Mouse (Mus musculus): ENCODE results near the gene Sv2a.
"Not testable (repeated sequence)": the region's sequence is repeated elsewhere in the genome, so short reads cannot be mapped to it uniquely, and the experiment has no call there.

Gene Sv2a

DNA sequence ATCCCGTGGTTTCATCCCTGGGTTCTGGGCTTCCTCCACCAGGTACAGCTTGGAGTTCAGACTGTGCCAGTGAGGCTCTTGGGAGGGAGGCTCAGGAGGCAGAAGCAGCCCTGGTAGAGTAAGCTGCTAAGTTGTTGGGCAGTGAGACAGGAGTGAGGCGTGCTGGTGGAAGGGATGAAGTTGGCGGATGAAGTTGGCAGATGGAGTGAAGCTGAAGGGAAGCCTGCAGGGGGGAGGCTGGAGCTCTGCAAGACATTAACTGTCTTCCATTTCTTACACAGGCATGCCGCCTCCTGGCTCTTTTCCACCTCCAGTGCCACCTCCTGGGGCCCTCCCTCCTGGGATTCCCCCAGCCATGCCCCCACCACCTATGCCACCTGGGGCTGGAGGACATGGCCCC, 6.9 kb upstream of the Sv2a start:
- not testable (repeated sequence) for DNase-seq (ENCODE audit: low read depth, low spot score)

DNA sequence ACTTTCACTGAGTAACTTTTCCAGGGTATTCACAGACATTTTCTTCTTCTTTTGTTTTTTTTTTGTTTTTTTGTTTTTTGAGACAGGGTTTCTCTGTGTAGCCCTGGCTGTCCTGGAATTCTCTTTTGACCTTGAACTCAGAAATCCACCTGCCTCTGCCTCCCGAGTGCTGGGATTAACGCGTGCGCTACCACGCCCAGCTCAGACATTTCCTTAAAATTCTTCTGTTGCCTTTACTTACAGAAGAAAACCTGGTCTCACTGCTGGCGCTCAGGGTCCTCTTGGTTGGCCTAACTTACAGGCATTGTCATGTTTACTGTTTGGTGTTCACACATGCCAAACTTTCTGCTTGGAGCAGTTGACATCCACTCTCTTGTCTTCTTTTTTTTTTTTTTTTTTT, 5.7 kb upstream of the Sv2a start:
- no peak for DNase-seq (ENCODE audit: low read depth, low spot score)

DNA sequence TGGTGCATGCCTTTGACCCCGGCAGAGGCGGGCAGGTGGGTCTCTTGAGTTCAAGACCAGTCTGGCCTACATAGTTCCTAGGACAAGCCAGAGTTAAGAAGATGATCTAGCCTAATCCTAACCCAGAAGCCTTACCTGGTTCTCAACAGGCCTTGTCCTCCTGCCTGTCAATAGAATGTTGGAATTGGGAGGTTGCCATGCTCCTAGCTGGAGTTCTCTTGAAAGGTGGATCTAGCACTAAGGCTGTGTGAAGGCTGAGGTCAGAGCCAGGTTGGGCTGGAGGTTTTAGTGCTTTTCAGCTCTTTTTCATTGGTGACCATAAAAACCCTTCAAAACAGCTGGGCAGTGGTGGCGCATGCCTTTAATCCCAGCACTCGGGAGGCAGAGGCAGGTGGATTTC, 2.5 kb upstream of the Sv2a start:
- no peak for DNase-seq (ENCODE audit: low read depth, low spot score)

- DNase-seq (ENCODE audit: low read depth, low spot score), result no peak
Measured at GRCm38 (mm10) chr3:96178902-96179301, 2.0 kb upstream of the Sv2a start.

DNA sequence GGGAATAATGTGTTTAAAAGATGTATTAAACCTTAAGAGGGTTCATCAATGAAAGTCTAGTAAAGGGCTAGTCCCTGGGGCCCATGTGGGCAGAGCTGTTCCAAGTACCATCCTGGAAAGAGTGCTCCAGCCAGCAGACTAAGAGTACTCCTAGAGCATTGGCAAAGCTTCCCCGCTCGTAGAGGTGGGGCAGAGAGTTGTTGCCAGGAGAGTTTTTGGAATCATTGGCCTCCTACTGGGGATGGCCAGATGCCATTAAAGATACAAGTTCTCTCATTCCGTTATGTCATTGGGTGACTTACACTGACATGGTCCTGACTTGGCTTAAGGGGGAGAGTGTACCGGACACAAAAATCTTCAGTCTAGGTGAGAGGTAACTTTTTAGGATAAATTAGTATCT, 1.4 kb upstream of the Sv2a start:
- DNase-seq (ENCODE audit: low read depth, low spot score), result no peak

DNA sequence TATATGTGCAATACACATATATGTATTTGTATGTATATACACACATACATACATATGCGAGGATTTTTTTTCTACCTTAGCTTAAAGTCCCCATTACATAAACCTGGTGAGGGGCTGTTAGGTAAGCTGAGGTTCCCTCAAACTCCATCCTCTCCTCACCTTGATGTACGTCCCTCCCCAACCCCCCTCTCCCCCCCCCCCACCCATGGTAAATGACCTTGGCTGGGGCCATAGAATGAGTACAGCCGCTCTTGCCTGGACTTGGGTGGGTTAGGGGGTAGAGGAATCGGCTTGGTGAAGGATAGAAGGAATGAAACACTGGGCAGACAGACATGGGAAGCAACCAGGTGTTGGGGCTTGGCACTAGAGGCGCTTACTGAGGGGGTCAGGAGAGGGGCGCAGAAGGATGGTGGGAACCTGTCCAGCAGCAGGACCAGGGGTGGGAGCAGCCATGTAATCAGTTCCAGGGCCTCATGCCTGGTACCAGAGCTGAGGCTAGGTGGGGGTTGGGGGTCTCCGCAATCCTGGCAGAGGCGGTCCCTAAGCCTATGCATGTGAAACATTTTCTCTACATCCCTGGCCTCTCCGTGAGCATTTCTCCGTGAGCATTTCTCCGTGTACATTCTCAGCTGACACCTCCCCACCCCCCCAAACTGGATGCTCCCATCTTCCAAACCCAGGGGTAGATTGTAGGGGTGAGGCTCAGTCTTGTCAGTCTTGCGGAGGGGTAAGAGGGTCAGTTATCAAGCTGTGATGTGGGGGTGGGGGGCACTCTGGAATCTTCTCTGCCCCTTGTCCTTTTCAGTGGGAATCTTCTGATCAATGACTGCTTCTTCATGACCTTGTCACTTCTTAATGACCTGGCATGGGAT, 795 bp downstream of the Sv2a start:
- DNase-seq (ENCODE audit: low read depth, low spot score), result no peak

DNA sequence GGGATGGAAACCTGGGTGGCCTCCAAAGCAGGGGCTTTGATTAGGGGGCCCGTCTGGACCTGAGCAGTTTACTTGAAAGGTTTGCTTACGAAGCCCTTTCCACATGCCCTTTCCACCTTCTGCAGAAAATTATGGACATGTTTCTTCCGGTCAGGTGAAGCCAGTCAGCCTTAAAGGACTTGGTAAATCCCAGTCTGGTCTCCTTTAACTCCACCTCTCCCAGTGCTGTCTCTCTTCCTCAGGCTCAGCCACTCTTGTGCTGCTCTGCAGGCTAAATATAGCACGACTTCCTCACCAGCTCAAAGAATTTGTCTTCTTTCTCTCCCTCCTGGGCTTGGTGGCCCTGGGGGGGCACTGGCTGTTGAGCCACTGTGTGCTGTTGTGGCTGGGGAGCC, 1.4 kb downstream of the Sv2a start:
- no peak for DNase-seq (ENCODE audit: low read depth, low spot score)

GRCm38 (mm10) chr3:96192977-96193376, 12.0 kb downstream of the Sv2a start:
- DNase-seq (ENCODE audit: low read depth, low spot score), result no peak

- no peak for DNase-seq (ENCODE audit: low read depth, low spot score)
Measured at GRCm38 (mm10) chr3:96194966-96195365, 14.0 kb downstream of the Sv2a start.

- no peak for DNase-seq (ENCODE audit: low read depth, low spot score)
Measured at GRCm38 (mm10) chr3:96195616-96196313, 14.8 kb downstream of the Sv2a start.

DNA sequence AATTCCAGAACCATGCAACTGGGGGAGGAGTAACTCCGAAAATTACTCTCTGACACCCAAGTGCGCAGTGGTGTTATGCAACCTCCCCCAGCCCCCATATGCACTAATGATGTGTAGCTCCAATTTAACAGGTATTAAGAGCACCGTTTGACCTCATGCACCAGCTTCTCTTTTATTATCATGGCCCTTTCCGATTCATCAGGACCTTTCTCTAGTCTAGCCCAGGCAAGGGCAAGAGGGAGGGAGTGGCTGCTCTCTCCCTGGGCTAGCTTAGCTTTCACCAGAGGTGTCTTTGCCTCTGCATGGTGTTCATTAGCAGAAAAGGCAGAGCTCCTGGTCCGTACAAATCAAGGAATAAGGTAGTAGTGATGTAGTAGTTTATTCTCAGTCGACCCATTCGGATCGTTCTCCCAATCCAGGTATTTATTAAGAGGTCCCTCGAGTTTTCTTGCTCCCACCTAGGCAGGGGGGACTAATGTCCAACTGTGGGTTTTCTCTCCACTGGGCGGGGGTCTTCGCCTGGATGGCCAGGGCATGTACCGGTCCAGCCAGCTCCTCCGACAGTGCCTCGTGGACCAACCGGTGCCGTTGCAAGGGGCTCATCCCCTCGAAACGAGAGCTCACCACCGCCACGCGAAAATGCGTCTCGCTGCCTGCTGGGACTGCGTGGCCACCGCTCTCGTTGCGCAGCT, 15.6 kb downstream of the Sv2a start:
- DNase-seq (ENCODE audit: low read depth, low spot score), result no peak

DNA sequence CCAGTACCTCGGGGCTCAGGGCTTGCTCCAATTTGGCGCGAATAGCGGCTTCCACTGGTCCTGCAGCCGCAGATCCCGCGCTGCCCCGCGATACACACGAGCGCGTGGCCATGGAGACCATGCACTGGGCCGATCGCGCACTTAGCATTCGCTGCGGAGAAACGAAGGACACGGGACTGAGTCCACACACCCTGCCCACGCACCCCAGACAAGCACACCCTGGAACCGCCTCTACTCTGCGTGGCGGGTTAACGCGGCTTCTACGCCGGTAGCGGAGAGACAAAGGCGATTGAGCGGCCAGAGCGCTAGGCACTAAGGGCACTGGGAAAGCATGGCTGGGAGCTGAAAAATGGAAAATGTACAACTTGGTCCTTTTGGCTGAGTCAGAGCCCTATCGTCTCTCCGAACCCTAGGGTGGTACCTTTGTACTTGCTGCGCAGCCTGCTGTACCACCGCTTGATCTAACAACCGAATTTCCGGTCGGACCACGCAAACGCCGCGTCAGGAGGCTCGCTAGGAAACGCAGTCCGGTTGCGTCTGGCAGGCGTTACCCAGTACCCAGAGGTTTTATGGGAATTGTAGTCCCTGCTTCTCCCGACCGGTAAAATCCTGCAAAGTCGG, 16.3 kb downstream of the Sv2a start:
- DNase-seq (ENCODE audit: low read depth, low spot score), result no peak

- no peak for DNase-seq (ENCODE audit: low read depth, low spot score)
Measured at GRCm38 (mm10) chr3:96198181-96198580, 17.2 kb downstream of the Sv2a start.

GRCm38 (mm10) chr3:96198601-96199251, 17.8 kb downstream of the Sv2a start:
- DNase-seq (ENCODE audit: low read depth, low spot score), result not testable (repeated sequence)

DNA sequence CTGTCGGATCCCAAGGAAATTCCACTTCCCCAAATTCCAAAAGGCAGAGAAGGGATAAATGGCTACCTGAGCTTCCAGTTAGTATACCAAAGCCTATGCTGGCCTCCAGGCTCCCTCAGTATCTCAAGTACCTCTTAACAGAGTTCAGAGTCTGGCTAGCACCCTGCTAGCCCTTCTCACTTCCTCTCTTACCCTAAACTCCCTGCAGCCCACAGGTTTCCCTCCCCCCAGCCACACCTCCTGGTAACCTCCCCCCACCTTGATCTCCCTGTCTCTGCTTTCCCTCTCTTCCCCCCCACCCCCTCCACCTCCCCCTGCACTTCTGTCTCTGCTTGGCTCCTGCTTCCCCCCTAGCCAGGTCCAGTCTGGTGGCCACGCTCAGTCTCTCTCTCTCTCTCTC, 18.8 kb downstream of the Sv2a start:
- DNase-seq (ENCODE audit: low read depth, low spot score), result no peak

DNA sequence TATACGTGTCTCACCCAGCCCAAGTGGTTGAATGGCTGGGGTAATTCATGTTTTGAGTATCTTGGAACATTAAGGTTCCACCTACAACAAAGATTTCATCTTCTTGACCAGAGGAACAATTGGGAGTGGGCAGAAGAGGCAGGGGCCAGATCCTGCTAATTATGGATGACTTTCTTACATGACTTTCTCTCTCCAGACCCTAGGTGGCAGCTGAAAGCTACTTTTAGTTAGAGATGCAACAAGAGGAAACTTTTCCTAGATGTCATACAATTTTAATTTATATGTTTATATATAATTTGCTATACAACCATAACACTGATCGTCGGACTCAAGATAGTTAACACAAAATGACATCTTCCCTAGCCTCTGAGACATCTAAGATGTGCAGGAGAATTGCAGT, 26.9 kb downstream of the Sv2a start:
- DNase-seq (ENCODE audit: low read depth, low spot score), result no peak

GRCm38 (mm10) chr3:96209242-96209641, 28.3 kb downstream of the Sv2a start:
- DNase-seq (ENCODE audit: low read depth, low spot score), result no peak

- peak; percentile 9 for DNase-seq (ENCODE audit: low read depth, low spot score)
Measured at GRCm38 (mm10) chr3:96219191-96219641, 38.3 kb downstream of the Sv2a start.

GRCm38 (mm10) chr3:96219661-96220130, 38.7 kb downstream of the Sv2a start, which contains the start of the genes Bola1 and Hist2h2ab:
Bola1 (minus strand) TSS chr3:96219709.
Hist2h2ab (plus strand) TSS chr3:96219865.
- DNase-seq (ENCODE audit: low read depth, low spot score), result peak; percentile 68

- DNase-seq (ENCODE audit: low read depth, low spot score), result peak; percentile 16
Measured at GRCm38 (mm10) chr3:96220131-96220764, 39.3 kb downstream of the Sv2a start.
